Mouse (Mus musculus) cortical plate, adult 2 months (tissue): ENCODE measurements around the gene Rap2b. TPM values are rescaled to one million over a fixed set of nuclear protein-coding genes. Genes with fewer than 3 reads are reported as not detected.

Experiments
- H3K27ac ChIP-seq: fragments of 200-500 bp; 2 replicates; pipeline ENCODE4 v1.5.1; 2012; ENCODE audit warnings: low read length, control low read depth, inconsistent platforms; ENCODE audit not compliant: insufficient read depth
- H3K4me1 ChIP-seq: fragments of 200-500 bp; 2 replicates; pipeline ENCODE4 v1.6.1; 2011; ENCODE audit warnings: low read length; ENCODE audit not compliant: control insufficient read depth, insufficient read depth
- H3K4me3 ChIP-seq: fragments of 200-500 bp; 2 replicates; pipeline ENCODE4 v1.5.1; 2011; ENCODE audit warnings: mild to moderate bottlenecking, low read length, control low read depth; ENCODE audit not compliant: insufficient read depth
- CTCF ChIP-seq: fragments of 200-500 bp; IDR thresholded peaks from 2 replicates; pipeline ENCODE4 v1.5.1; 2011; ENCODE audit warnings: mild to moderate bottlenecking, control low read depth, low read length; ENCODE audit not compliant: insufficient read depth; ENCODE audit errors: extremely low read depth
- POLR2A ChIP-seq: fragments of 200-500 bp; IDR thresholded peaks from 2 replicates; pipeline ENCODE4 v1.6.1; 2011; ENCODE audit warnings: mild to moderate bottlenecking, low read length, control low read depth; ENCODE audit not compliant: insufficient read depth; ENCODE audit errors: extremely low read depth
- polyA plus RNA-seq: library from polyadenylated mRNA; depleted of rRNA; stranded (reverse); fragments of >200 nt; gene quantifications from 2 replicates; pipeline ENCODE4 v1.2.3, GENCODE M21; 2012; rRNA removed

Gene Rap2b
- polyA plus RNA-seq, result 15.9 and 16.9 TPM in 2 replicates

- H3K4me1 ChIP-seq, result peaks cover 5% of the 10 kb centered on the region; the same call in 1 of the 2 replicates
- no peak within 1 kb of the TSS for H3K4me3 ChIP-seq
- no peak within 1 kb of the TSS for H3K27ac ChIP-seq
Measured at GRCm38 (mm10) chr3:61361338-61361737, at the start of gene Rap2b. TSS of gene Rap2b (plus strand) at chr3:61361638.

DNA sequence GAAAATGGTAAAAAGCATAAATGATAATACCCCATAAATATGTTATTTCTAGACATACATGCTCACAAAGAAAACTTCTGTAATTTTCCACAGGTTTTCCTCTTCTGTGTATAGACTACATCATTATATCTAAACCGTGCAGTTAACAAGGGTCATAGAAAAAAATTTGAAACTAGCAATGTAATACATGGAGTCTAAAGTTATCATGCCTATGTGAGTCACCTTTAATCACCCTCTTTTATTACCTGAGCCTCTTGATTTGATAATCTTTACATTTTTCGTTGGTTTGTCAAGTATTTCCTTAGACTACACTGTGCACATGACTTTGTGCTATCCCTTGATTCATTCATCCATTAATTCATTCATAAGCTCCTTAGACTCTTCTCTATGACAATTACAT lies 46.4 kb upstream of the Rap2b start:
- H3K4me1 ChIP-seq, result no peaks in the 10 kb centered on the region
- no peak overlapping the region for H3K4me3 ChIP-seq
- TF ChIP-seq POLR2A (no peak), CTCF (no peak)
- no peak overlapping the region for H3K27ac ChIP-seq

More at GRCm38 (mm10) chr3:61361338-61361737, at the start of gene Rap2b:
- TF ChIP-seq CTCF (no peak), POLR2A (no peak)

GRCm38 (mm10) chr3:61320031-61320430 lies 41.4 kb upstream of the Rap2b start:
- Histone ChIP-seq H3K27ac (no peak overlapping the region), H3K4me1 (no peaks in the 10 kb centered on the region), H3K4me3 (no peak overlapping the region)
- TF ChIP-seq POLR2A, result no peak
- no peak for TF ChIP-seq CTCF

DNA sequence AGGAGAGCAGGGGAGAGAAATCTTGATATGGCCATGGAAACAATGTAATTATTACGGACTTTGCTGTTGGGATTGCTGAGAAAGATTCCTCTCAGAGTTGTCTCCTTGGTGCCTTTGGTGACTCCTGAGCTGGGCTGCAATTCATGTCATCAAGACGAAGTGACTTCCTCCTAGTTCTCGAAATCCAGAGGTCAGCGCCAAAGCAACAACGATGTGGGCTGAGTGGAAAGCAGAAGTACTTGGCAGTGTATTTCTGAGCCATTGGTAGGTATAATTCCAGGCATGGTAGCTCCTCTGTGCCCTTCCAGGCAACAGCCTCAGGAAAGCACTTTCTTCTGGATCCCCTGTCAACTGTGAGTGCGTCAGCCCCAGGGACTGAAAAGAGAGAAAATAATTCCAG lies 39.8 kb upstream of the Rap2b start:
- Histone ChIP-seq H3K4me3 (no peak overlapping the region), H3K4me1 (no peaks in the 10 kb centered on the region), H3K27ac (no peak overlapping the region)
- TF ChIP-seq POLR2A, result no peak
- TF ChIP-seq CTCF, result no peak

DNA sequence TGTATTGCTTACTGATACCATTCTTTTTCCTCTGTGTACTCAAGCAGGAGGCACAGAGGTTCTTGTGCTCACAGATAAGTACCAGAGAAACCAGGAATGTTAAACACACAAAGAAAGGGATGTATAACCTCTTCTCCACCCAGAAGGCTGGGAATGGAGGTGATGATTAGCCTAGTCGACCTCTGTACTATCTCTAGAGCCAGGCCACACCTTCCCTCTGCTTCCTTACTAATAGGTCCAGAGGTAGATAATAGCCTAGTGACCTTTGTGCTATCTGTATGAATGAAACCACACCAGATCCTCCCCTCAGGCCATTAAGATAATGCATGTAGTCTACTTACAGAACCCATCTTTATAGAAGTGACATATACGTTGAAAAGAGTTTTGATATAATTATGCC lies 25.2 kb upstream of the Rap2b start:
- no peak overlapping the region for H3K4me3 ChIP-seq
- TF ChIP-seq CTCF (no peak), POLR2A (no peak)
- H3K27ac ChIP-seq, result no peak overlapping the region
- H3K4me1 ChIP-seq, result no peaks in the 10 kb centered on the region

DNA sequence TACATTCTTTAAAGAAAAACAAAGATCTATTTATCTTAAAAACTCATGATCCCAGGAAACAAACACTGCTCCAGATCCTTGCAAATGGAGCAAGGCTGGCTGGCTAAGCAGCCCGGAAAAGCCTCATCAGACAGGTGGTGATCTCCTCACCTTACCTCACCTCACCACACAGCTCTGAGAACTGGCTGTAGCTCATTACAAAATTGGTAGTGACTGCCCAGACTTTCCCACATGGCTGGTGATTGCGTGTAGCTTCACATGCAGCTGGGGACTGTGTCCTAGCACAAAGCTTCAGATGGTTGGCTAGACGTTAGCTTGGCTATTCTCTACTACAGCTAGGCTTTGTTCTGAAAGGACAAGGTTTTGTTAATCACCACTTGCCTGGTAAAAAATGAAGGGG lies 24.2 kb upstream of the Rap2b start:
- Histone ChIP-seq H3K27ac (no peak overlapping the region), H3K4me1 (no peaks in the 10 kb centered on the region), H3K4me3 (no peak overlapping the region)
- no peak for TF ChIP-seq CTCF
- no peak for TF ChIP-seq POLR2A

- H3K4me3 ChIP-seq, result no peak overlapping the region
- no peaks in the 10 kb centered on the region for H3K4me1 ChIP-seq
- TF ChIP-seq CTCF, result no peak
- no peak for TF ChIP-seq POLR2A
- no peak overlapping the region for H3K27ac ChIP-seq
Measured at GRCm38 (mm10) chr3:61340321-61340720, 21.1 kb upstream of the Rap2b start.

DNA sequence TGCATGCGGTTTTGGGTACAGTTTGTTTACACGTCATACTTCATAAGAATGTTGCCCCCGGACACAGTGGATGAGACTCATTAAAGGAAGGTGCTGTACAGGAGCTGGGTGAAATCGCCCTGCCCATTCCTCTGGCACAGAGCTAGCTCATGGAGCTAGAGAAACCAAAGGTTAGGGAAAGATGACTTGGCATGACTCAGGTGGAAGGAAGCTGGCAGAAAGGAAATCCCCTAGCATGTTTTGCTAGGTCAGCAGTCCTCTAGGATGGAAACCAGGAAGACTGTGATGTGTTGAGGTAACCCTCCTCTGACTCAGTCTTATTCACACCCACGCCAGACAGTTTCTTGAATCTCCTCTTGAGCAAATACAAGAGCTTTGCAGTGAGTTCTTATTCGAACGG lies 17.4 kb upstream of the Rap2b start:
- H3K27ac ChIP-seq, result no peak overlapping the region
- H3K4me3 ChIP-seq, result no peak overlapping the region
- no peaks in the 10 kb centered on the region for H3K4me1 ChIP-seq
- TF ChIP-seq POLR2A (no peak), CTCF (no peak)

- no peak overlapping the region for H3K27ac ChIP-seq
- no peaks in the 10 kb centered on the region for H3K4me1 ChIP-seq
- H3K4me3 ChIP-seq, result no peak overlapping the region
- TF ChIP-seq CTCF, result no peak
- TF ChIP-seq POLR2A, result no peak
Measured at GRCm38 (mm10) chr3:61345636-61346035, 15.8 kb upstream of the Rap2b start.

DNA sequence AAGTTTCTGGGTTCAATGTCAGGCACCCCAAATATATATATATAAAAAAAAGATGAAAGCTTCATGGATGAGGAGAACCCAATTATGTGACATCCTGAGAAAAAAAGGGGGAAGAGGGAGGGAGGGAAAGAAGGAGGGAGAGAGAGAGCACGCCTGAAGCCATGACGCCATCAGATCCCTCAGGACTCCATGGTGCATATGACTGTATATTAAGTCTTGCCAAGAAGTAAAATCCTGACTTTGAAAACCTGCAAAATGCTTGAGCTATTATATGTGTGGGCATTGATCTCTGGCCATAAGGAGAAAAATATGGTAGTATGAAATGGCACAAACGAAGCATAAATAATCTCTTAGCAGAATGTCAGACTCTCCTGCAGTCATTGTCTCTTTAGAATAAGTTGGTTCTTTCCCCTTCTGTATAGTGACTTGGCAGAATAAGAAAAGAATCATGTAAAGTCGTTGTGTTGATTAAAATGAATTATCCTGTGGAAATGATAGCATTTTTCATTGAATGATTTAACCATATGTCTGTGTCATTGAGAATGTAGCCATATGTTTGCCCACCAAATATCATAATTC lies 13.3 kb upstream of the Rap2b start:
- TF ChIP-seq CTCF (no peak), POLR2A (no peak)
- Histone ChIP-seq H3K27ac (no peak overlapping the region), H3K4me3 (no peak overlapping the region), H3K4me1 (no peaks in the 10 kb centered on the region)
